Mouse (Mus musculus): ENCODE measurements at regions not wholly inside any gene's neighbourhood (a gene's known extent, or its start where the extent isn't known, plus 50 kb on each side); places are given as distances from the start of the nearest gene placed in this dataset.

DNA sequence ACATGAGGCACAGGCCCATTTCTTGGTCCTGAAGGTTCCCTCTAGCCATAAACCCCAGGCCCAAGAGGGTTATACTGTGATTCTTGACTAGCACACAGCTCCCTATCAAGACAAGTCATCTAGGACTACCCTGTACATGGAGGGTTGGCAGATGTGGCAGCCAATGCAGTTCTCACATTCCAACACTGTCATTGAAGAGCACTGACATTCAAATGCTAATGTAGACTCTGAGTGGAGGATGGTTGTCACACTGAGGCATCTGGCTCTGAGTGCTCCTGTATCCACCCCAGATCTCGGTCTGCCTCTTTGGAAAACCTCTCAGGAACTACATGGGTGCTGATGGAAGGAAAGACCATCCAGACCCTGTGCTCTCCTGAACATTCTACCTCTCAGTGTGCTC is 900.5 kb upstream of the 1700015G11Rik start:
- DNase-seq (ENCODE audit: low spot score in 2 of 2) = no peak

DNA sequence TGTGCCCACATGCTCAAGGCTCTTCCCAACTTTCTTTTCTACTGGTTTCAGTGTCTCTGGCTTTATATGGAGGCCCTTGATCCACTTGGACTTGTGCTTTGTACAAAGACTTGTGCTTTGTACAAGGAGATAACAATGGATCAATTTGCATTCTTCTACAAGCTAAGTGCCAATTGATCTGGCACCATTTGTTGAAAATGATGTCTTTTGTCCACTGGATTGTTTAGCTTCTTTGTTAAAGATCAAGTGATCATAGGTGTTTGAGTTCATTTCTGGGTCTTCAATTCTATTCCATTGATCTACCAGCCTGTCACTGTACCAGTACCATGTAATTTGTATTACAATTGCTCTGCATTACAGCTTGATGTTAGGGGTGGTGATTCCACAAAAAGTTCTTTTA is 895.8 kb upstream of the 1700015G11Rik start:
- DNase-seq (ENCODE audit: low spot score in 2 of 2) = no peak

- no peak for DNase-seq (ENCODE audit: low spot score in 2 of 2)
Measured at GRCm38 (mm10) chr7:52865755-52866154, 850.2 kb upstream of the 1700015G11Rik start.

DNA sequence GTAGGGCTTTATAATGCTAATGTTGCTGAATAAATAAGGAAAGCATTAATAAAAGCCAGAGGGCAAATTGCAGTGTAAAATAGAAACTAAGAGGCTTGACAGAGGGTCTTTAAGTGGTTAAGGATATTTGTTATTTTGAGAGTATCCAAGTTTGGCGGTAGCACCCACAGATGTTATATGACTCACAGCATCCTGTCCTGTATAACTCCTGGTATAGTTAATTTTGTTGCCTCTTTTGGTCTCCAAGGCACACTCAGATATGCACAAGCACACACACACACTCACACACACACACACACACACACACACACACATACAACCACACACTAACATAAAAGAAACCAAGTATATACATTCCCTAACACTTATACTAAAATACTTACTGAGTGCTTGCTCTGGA is 806.8 kb upstream of the 1700015G11Rik start:
- peak; percentile 11 to 23 for DNase-seq (ENCODE audit: low spot score in 2 of 2)

DNA sequence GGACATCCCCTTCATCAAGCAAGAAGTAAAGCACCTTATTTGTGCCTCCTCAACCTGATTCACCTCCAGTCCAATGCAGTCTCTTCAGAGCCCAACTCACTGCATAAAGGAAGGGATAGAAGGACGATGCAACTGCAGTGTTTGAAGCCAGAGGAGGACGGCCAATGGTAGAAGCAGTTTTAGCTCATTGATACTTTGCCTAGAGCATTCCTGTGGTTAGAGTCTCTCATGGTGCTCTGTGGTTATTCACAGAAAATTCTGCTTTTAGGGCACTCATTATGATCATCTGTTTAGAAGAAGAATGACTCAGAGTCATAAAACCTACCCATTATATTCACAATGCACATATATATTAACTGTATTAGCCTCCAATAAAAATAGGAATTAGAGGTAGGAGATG is 792.6 kb upstream of the 1700015G11Rik start:
- no peak for DNase-seq (ENCODE audit: low spot score in 2 of 2)

Data from right cerebral cortex, postnatal 36 days (tissue).